Mouse (Mus musculus) lung, adult 18-20 months (tissue): ENCODE measurements around the gene Topors.
"Not testable (repeated sequence)": the region's sequence is repeated elsewhere in the genome, so short reads cannot be mapped to it uniquely, and the experiment has no call there.

Source experiments
- DNase-seq, 2 experiments: peaks; one replicate each; pipeline ENCODE4 v3.0.0; 2022; ENCODE audit warnings: mixed read lengths in 2 of 2

The Topors gene

GRCm38 (mm10) chr4:40269430-40270032, at the start of gene Topors, which contains the start of gene Smim27:
Gene Topors (minus strand): TSS chr4:40269850.
Gene Smim27 (plus strand): TSS chr4:40269579.
- peak; percentile 97 for DNase-seq

DNA sequence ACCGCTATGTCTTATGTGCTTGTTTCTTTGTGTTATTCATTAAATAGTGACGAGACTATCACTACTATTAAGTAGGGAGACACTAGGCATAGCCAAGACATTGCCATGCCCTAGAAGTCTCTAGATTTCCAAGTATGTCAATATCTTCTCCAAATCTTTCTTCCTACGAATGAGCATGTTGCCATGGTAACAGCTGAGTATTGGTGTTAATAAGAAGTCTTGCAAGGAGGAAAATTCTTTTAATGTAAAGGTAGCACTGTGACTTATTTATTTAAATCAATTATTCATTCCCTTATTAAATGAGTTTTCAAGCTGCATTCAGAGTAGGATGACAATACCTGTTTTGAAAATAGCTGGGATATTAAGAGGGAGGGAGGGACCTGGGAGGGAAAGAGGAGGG, 47.8 kb upstream of the Topors start:
- DNase-seq, result no peak

DNA sequence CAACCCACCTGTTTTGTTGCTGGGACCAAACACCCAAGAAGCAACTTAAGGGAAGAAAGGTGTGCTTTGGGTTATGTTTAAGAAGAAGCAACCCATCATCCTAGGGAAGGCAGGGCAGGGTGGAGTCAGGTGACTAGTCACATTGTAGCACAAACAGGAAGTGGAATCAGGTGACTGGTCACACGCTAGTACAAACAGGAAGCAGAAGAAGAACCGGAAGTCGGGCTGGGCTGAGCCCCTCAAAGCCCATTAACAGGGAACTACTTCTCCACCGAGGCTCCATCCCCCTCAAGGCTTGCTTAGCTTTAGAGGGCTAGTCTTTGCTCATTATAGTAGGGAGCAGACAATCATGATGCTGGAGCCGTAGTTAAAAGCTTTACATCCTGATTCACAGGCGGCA, 43.4 kb upstream of the Topors start:
- DNase-seq, result no peak

- DNase-seq, result no peak
Observed at GRCm38 (mm10) chr4:40312213-40312612, 42.6 kb upstream of the Topors start.

- no peak for DNase-seq
Observed at GRCm38 (mm10) chr4:40310796-40311383, 41.2 kb upstream of the Topors start.

- DNase-seq, result no peak
Observed at GRCm38 (mm10) chr4:40309682-40310081, 40.0 kb upstream of the Topors start.

GRCm38 (mm10) chr4:40302445-40303125, 32.9 kb upstream of the Topors start:
- DNase-seq, result no peak

GRCm38 (mm10) chr4:40301076-40301789, 31.6 kb upstream of the Topors start:
- DNase-seq, result peak; percentile 65 to 70

GRCm38 (mm10) chr4:40299169-40299568, 29.5 kb upstream of the Topors start:
- DNase-seq, result no peak

- not testable (repeated sequence) for DNase-seq
Observed at GRCm38 (mm10) chr4:40291511-40291910, 21.9 kb upstream of the Topors start.

- no peak for DNase-seq
Observed at GRCm38 (mm10) chr4:40289046-40289445, 19.4 kb upstream of the Topors start.

DNA sequence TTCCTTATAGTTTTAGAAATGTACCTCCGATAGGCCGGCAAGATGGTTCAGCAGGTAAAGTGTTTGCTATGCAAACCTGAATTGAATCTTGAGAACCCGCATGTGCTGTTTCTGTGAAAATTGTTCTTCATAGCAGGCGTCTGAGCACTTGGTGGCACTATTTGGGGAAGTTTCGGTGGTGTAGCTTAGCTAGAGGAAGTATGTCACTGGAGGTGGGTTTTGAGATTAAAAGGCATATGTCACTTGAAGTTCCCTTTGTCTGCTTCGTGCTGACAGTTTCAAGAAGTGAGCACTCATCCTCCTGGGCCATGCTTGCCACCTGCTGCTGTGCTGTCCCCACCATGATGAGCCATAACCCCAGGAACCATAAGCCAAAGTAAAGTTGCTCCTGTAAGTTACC, 17.8 kb upstream of the Topors start:
- DNase-seq, result no peak

DNA sequence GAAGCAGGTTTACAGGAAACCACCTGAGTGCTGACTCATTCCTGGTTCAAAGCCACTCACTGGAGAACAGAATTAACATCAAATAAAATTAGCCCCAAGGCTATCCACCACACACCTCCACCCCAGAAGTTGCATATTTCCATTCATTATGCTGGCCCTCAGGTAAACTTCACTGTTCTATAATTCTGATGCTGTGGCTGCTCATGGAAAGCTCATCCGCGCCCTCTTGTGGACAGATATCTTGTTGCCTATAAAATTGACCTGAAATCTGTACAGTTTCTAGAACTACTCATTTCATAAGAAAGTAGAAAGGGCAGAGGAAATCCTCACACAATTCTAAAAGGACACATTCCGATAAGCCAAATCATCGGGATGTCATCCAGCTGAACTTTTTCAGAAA, 15.9 kb upstream of the Topors start:
- DNase-seq, result peak; percentile 43 to 66

GRCm38 (mm10) chr4:40279276-40279900, 9.7 kb upstream of the Topors start, which contains the start of gene Ndufb6:
Gene Ndufb6 (minus strand): TSS chr4:40279421.
- peak; percentile 91 to 93 for DNase-seq

DNA sequence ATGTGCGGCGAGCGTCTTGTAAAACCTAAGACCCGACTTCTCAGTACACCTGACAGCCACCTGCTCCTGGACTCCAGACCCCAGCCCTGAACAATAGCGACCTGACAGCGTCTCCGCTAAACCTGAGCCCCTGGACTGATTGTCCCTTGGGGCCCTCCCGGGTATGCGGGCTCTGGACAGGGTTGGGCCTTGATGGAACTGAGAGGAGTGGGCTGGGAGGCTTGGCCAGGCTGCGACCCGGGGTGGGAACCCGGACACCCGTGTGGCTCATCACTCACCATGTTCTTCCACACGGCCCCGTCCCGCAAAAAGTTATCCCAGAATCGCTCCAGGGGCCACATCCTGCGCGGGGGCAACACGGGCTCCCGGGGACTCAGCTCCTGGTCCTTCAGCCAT, 9.2 kb upstream of the Topors start:
- DNase-seq, result no peak

DNA sequence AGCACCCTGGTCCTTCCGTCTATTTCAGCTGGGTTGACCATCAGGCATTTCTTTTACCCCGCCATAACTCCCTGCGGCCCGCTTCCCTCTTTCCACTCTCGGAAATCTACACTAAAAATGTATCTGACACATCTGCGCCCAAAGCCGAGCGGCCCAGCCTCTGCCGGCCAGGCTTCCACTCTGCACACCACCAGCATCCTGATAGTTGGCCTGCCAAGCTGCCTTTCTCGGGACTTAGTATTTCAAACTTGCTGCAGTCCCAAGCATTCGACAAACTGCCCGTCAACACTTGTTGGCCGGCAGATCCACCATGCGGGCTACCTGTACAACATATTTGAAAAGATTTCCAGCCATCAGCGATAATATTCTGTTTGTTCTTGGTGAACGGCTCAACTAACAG, 815 bp downstream of the Topors start:
- DNase-seq, result peak in 1 of 2 experiments; percentile 23

DNA sequence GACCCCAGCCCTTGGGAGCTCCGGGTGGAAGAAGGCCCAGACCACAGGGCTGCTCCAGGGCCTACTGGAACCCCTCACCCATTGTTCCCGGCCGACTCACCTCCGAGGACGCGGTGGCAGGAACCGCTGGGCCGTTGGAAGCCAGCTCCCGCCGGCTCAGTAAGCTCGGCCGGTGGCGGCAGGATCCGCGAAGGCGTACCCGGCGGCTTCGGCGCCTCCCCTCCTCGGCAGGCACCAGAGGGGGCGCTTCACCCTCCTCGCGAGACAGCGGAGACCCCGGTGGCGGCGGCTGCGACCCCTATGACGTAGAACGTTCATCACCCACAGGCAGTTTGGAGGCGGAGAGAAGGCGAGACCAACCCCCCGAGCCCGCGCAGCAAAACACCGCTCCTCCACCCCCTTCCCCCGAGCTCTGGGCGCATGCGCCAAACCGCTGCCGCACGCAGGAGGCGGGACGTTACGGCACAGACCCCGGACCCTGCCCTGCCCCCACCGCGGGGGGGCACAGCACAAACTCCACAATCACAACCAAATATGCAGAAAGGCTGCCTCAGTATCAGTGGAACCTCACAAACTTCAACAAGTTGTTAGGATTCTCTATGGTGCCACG, 1.3 kb downstream of the Topors start:
- peak; percentile 90 to 93 for DNase-seq

DNA sequence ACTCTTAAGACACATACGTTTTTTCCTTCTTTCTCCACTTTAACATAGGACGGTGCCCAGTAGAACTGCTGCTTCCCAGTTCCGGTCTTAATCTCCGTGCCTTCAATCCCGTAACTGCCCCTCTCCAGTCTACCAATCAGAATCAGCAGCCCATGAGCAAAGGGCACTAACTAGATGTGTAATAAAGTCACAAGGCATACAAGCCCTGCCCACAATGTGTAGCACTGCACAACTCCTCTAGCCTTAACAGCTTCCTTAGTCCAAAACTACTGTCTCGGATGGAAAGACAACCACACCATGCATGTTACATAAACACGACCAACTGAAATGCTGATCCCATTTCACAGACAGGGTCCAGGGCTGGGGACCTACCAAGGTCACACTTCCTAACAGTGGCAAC, 2.0 kb downstream of the Topors start:
- peak; percentile 39 to 48 for DNase-seq

GRCm38 (mm10) chr4:40264321-40264720, 5.3 kb downstream of the Topors start:
- DNase-seq, result peak in 1 of 2 experiments; percentile 29

DNA sequence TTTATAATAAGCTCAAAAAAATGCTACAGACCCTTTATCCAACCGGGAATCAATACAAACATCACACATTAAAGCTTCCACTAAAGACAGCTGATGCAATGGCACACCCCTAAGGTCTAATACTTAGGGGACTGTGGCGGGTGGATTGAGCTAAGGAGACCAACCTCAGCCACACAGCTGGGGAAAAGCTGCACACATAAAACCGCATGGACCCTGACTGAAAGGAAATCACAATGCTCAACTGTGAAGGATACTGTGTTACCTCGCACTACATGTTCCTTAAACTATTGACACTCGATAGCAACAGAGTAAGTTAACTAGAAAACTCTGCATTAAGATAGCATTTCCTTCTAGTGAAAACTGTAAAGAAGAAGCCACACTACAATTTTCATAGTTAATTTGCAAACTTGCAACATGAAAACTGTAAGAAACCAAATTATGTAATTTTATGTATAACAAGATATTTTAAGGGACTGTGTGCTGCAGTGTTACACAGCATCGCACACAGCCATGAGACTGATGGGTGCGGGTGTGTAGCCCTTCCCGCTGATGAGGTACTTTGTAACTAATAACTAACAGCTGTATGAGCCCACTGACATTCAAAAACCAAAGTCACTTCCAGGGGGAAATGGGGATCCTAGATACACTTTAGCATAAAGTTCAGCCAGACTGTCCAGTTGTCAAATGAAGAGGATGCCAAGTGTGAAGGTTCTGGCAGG, 15.1 kb downstream of the Topors start:
- no peak for DNase-seq

- no peak for DNase-seq
Observed at GRCm38 (mm10) chr4:40253766-40254165, 15.9 kb downstream of the Topors start.

DNA sequence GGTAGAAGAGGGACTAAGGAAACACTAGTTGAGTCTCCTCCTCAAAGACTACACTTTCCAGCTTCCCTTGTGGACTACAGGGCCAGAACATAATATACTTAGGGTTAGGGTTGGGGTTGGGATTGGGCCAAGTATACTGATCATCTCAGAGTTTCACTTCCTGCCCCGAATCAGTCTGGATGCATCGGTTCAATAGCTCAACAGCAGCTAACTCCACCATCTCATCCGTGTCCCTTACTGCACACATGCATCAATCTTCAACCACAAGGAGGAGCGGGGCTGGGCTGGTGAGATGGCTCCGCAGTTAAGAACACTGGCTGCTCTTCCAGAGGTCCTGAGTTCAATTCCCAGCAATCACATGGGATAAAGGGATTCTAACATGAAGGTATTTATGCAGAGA, 18.7 kb downstream of the Topors start:
- DNase-seq, result no peak
